Mouse (Mus musculus) layer of hippocampus, postnatal 25 days (tissue): ENCODE measurements around the gene Dscam. TPM values are rescaled to one million over a fixed set of nuclear protein-coding genes. Genes with fewer than 3 reads are reported as not detected.

ENCODE experiments used
- DNase-seq, 2 experiments: peaks; one replicate each; pipeline ENCODE4 v3.0.0; 2022; ENCODE audit warnings: mixed read lengths in 2 of 2, low spot score in 1 of 2; ENCODE audit errors: extremely low spot score in 1 of 2
- total RNA-seq, 2 experiments: library from RNA; stranded (reverse); gene quantifications; 2 replicates each; pipeline ENCODE4 v1.2.3; 2021

Gene Dscam
- total RNA-seq, 2 experiments from 2014 or later = 40.2 to 46.1 TPM

GRCm38 (mm10) chr16:97110028-97110427, 60.5 kb downstream of the Dscam start:
- no peak for DNase-seq

- no peak for DNase-seq
These were observed 65.3 kb downstream of the Dscam start for GRCm38 (mm10) chr16:97105266-97105665.

- DNase-seq = no peak
These were observed 67.5 kb downstream of the Dscam start for GRCm38 (mm10) chr16:97103046-97103445.

GRCm38 (mm10) chr16:97100091-97100490, 70.5 kb downstream of the Dscam start:
- no peak for DNase-seq

GRCm38 (mm10) chr16:97098508-97098907, 72.0 kb downstream of the Dscam start:
- DNase-seq = no peak

- no peak for DNase-seq
These were observed 73.8 kb downstream of the Dscam start for GRCm38 (mm10) chr16:97096709-97097108.

GRCm38 (mm10) chr16:97095496-97095895, 75.1 kb downstream of the Dscam start:
- DNase-seq = no peak

- no peak for DNase-seq
These were observed 81.2 kb downstream of the Dscam start for GRCm38 (mm10) chr16:97089339-97089738.

- no peak for DNase-seq
These were observed 86.9 kb downstream of the Dscam start for GRCm38 (mm10) chr16:97083694-97084093.

- no peak for DNase-seq
These were observed 94.5 kb downstream of the Dscam start for GRCm38 (mm10) chr16:97075920-97076572.

- DNase-seq = no peak
These were observed 95.2 kb downstream of the Dscam start for GRCm38 (mm10) chr16:97075137-97075902.

- DNase-seq = no peak
These were observed 96.7 kb downstream of the Dscam start for GRCm38 (mm10) chr16:97073847-97074246.

GRCm38 (mm10) chr16:97072624-97073023, 97.9 kb downstream of the Dscam start:
- DNase-seq = no peak

- DNase-seq = no peak
These were observed 103.7 kb downstream of the Dscam start for GRCm38 (mm10) chr16:97066856-97067255.

GRCm38 (mm10) chr16:97062207-97062606, 108.3 kb downstream of the Dscam start:
- DNase-seq = no peak

- DNase-seq = no peak
These were observed 109.2 kb downstream of the Dscam start for GRCm38 (mm10) chr16:97061390-97061789.

GRCm38 (mm10) chr16:97060736-97061135, 109.8 kb downstream of the Dscam start:
- DNase-seq = no peak

GRCm38 (mm10) chr16:97060276-97060675, 110.3 kb downstream of the Dscam start:
- DNase-seq = no peak

- no peak for DNase-seq
These were observed 135.3 kb downstream of the Dscam start for GRCm38 (mm10) chr16:97035271-97035670.

- DNase-seq = no peak
These were observed 137.0 kb downstream of the Dscam start for GRCm38 (mm10) chr16:97033540-97034058.

GRCm38 (mm10) chr16:97027701-97028100, 142.9 kb downstream of the Dscam start:
- no peak for DNase-seq

GRCm38 (mm10) chr16:97026803-97027202, 143.7 kb downstream of the Dscam start:
- no peak for DNase-seq
